Mouse (Mus musculus): ENCODE results near the gene Chd1l.

DNA sequence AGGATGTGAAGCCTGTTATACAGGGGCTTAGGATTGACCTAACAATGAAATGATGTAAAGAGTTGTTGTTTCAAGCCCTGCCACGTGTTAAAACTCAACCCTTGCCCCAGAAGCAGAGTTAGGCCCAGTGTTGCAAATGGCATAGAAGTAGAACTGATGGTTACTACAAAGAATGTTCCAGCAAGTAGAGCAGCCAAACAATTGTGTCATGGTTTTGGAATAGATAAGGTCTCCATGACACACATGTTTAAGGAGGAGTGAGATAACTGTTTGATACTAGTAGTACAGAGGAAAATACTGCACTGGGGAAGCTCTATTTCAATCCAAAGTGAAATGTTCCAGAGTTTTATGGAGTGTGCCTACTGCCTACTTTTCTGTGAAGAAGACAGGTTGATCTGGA, 38.5 kb upstream of the Chd1l start:
- TF ChIP-seq CTCF (IDR thresholded peaks at IDR 0.05; ENCODE audit: borderline replicate concordance, insufficient read depth, low read length): no peak
- TF ChIP-seq POLR2A (IDR thresholded peaks at IDR 0.05; ENCODE audit: low read depth, low read length): no peak
